Mouse (Mus musculus) layer of hippocampus, adult 6 months (tissue): ENCODE data around the gene Tmem176b. TPM values are rescaled to one million over a fixed set of nuclear protein-coding genes. Genes with fewer than 3 reads are reported as not detected.

Source experiments
- long read RNA-seq, 2 experiments: library from polyadenylated mRNA; unstranded; transcript quantifications; one replicate each; pipeline ENCODE4 v2.0.0; 2019 to 2020
- polyA plus RNA-seq: library from polyadenylated mRNA; unstranded; fragments of <200 nt; fragmentation: Nextera tagmentation; gene quantifications from 2 replicates; pipeline ENCODE4 v1.2.3, GENCODE M21; 2021

The Tmem176b gene
- 94.2 and 95.1 TPM in 2 replicates for polyA plus RNA-seq
- long read RNA-seq, experiment 1, transcript Tmem176b-203 (7 exons, 1,414 nt): major isoform, 42 of 88 reads
- long read RNA-seq, experiment 1, transcript Tmem176b-209 (7 exons, 986 nt): minor isoform, 25 of 88 reads
- long read RNA-seq, experiment 1, partial matches to known transcripts: 7 of 88 reads
- long read RNA-seq, experiment 1, other reads (novel, unspliced or antisense): 9 of 88 reads
- long read RNA-seq, experiment 2, transcript Tmem176b-209 (7 exons, 986 nt): minor isoform, 8 of 43 reads
- long read RNA-seq, experiment 2, transcript Tmem176b-203 (7 exons, 1,414 nt): major isoform, 21 of 43 reads
- long read RNA-seq, experiment 2, transcript Tmem176b-201 (8 exons, 1,238 nt): minor isoform, 5 of 43 reads
- long read RNA-seq, experiment 2, partial matches to known transcripts: 1 of 43 reads
- long read RNA-seq, experiment 2, other reads (novel, unspliced or antisense): 7 of 43 reads

GRCm38 (mm10) chr6:48840973-48841625 lies at the start of gene Tmem176b:
Gene Tmem176b (minus strand): TSS chr6:48841496.

DNA sequence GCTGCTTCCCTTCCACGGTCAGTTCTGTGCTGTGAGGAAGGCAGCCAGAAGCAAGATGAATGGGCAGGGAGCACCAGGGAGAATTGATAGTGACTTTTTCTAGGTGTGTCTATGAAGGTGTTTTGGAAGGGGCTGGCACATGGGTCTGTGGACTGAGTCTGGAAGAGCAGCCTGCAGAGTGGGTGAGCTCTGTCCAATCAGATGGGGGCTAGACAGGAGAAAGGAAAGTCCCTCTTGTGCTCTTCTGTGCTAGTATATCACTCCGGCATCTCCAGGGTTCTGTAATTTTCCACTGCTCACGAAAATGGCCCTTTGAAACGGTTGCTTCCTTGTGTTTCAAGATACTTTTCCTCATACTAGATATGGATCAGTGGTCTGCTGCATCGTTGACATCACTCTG lies 31.3 kb upstream of the Tmem176b start, which contains the start of gene Aoc1:
Gene Aoc1 (plus strand): TSS at position 301 of the 400 bp plus-strand sequence.

DNA sequence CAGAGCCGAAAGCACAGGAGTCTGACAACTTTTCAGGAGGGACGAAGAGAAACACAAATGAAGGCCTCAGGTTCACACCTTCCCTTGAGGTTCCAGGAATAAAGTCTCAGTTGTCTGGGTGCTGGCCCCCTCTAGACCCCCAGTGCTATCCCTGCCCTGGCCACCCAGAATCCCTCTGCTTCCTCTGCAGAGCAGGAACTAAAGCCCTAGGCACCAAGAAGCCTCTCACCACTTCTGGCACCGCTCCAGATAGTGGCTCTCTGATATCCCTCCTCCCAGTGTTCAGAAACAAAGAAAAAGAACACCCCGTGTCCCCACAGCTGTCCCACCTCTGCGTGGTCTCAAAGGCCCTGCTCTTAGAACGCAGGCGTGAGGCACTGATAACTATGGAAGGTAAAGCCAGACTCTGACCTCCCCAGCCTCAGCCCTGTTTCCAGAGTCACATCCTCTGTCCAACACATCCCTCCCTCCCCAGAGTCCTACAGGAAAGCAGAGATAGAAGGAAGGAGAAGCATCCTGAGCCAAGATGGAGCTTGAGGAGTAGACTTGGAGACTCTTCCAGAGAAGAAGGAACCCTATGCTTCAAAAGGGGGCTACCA lies 826 bp downstream of the Tmem176b start, which contains the start of gene Tmem176a:
Gene Tmem176a (plus strand): TSS at position 549 of the 599 bp plus-strand sequence.

Other genes with a start within 250 kb of the Tmem176b start
- gene Repin1, start 247.6 kb downstream of the Tmem176b start, polyA plus RNA-seq: 18.9 and 20.9 TPM in 2 replicates
- gene Gm44965, start 247.6 kb downstream of the Tmem176b start, polyA plus RNA-seq: not detected in 2 replicates
- gene Zfp775, start 239.4 kb downstream of the Tmem176b start, polyA plus RNA-seq: 5.7 and 6.3 TPM in 2 replicates
- 9.4 and 11.7 TPM in 2 replicates for gene AI854703, start 214.7 kb downstream of the Tmem176b start, polyA plus RNA-seq
- gene Gimap8, start 194.3 kb downstream of the Tmem176b start, polyA plus RNA-seq: 0.09 TPM in 1 of 2 replicates, not detected in the other
- 0.26 and 0.59 TPM in 2 replicates for gene Gimap9, start 165.4 kb downstream of the Tmem176b start, polyA plus RNA-seq
- 0.21 TPM in 1 of 2 replicates, not detected in the other for gene Gimap4, start 156.9 kb downstream of the Tmem176b start, polyA plus RNA-seq
- 2.7 and 3.0 TPM in 2 replicates for gene Gimap6, start 133.3 kb downstream of the Tmem176b start, polyA plus RNA-seq
- 0.83 TPM in 1 of 2 replicates, not detected in the other for gene Gm28053, start 122.9 kb downstream of the Tmem176b start, polyA plus RNA-seq
- gene Gimap7, start 122.9 kb downstream of the Tmem176b start, polyA plus RNA-seq: 0.11 TPM in 1 of 2 replicates, not detected in the other
- gene Gimap1, start 102.4 kb downstream of the Tmem176b start, polyA plus RNA-seq: 2.5 and 3.3 TPM in 2 replicates
- gene Gimap5, start 95.3 kb downstream of the Tmem176b start, polyA plus RNA-seq: 0.60 and 0.82 TPM in 2 replicates
- gene Gimap3, start 70.6 kb downstream of the Tmem176b start, polyA plus RNA-seq: 0.06 TPM in 1 of 2 replicates, not detected in the other
- 59.6 and 66.9 TPM in 2 replicates for gene Tmem176a, start 577 bp downstream of the Tmem176b start, polyA plus RNA-seq
- gene Aoc1, start 31.4 kb upstream of the Tmem176b start, polyA plus RNA-seq: 0.20 and 0.40 TPM in 2 replicates
- gene 1600015I10Rik, start 88.4 kb upstream of the Tmem176b start, polyA plus RNA-seq: not detected in 2 replicates
- not detected in 2 replicates for gene Doxl2, start 133.5 kb upstream of the Tmem176b start, polyA plus RNA-seq
- gene Svs1, start 145.4 kb upstream of the Tmem176b start, polyA plus RNA-seq: not detected in 2 replicates
- gene Gpnmb, start 195.1 kb upstream of the Tmem176b start, polyA plus RNA-seq: 2.9 and 6.1 TPM in 2 replicates
- gene Malsu1, start 232.3 kb upstream of the Tmem176b start, polyA plus RNA-seq: 28.1 and 34.7 TPM in 2 replicates